Mouse (Mus musculus) kidney, postnatal 36 days (tissue): Measurements from ENCODE around the gene Fgr.

ENCODE experiments used
- DNase-seq, 2 experiments: peaks; one replicate each; pipeline ENCODE4 v3.0.0; 2021 to 2022; ENCODE audit warnings: mixed read lengths in 2 of 2

Fgr gene

GRCm38 (mm10) chr4:133039116-133039819 lies 65.4 kb downstream of the Fgr start:
- DNase-seq, result peak; percentile 66 to 84

- no peak for DNase-seq
Measured at GRCm38 (mm10) chr4:133039832-133040231, 65.9 kb downstream of the Fgr start.

GRCm38 (mm10) chr4:133040241-133040904 lies 66.5 kb downstream of the Fgr start:
- no peak for DNase-seq

- no peak for DNase-seq
Measured at GRCm38 (mm10) chr4:133042244-133042643, 68.3 kb downstream of the Fgr start.

- DNase-seq, result peak in 1 of 2 experiments; percentile 67
Measured at GRCm38 (mm10) chr4:133042651-133043635, 69.0 kb downstream of the Fgr start.

- DNase-seq, result peak; percentile 79 to 83
Measured at GRCm38 (mm10) chr4:133043798-133044646, 70.1 kb downstream of the Fgr start.

GRCm38 (mm10) chr4:133044647-133045094 lies 70.8 kb downstream of the Fgr start:
- no peak for DNase-seq

- DNase-seq, result no peak
Measured at GRCm38 (mm10) chr4:133045771-133046474, 72.0 kb downstream of the Fgr start.

- peak; percentile 62 to 65 for DNase-seq
Measured at GRCm38 (mm10) chr4:133046691-133047352, 72.9 kb downstream of the Fgr start.

GRCm38 (mm10) chr4:133047353-133048105 lies 73.6 kb downstream of the Fgr start:
- DNase-seq, result peak; percentile 40 to 68

- no peak for DNase-seq
Measured at GRCm38 (mm10) chr4:133049071-133049920, 75.4 kb downstream of the Fgr start.

GRCm38 (mm10) chr4:133050196-133050836 lies 76.4 kb downstream of the Fgr start:
- peak; percentile 77 to 80 for DNase-seq

- no peak for DNase-seq
Measured at GRCm38 (mm10) chr4:133050837-133051549, 77.1 kb downstream of the Fgr start.

- DNase-seq, result no peak
Measured at GRCm38 (mm10) chr4:133051550-133051865, 77.6 kb downstream of the Fgr start.
